Mouse (Mus musculus): ENCODE measurements around the gene Prr23a2.

Prr23a2 gene

GRCm38 (mm10) chr9:98856210-98856609, at the start of gene Prr23a2:
TSS of gene Prr23a2 (plus strand) at chr9:98856494.
- peak; percentile 95 for DNase-seq (ENCODE audit: low read depth, low spot score)

- DNase-seq (ENCODE audit: low read depth, low spot score) = no peak
Observed at GRCm38 (mm10) chr9:98807631-98808030, 48.7 kb upstream of the Prr23a2 start.

- DNase-seq (ENCODE audit: low read depth, low spot score) = peak; percentile 25
Observed at GRCm38 (mm10) chr9:98809526-98809925, 46.8 kb upstream of the Prr23a2 start.

- no peak for DNase-seq (ENCODE audit: low read depth, low spot score)
Observed at GRCm38 (mm10) chr9:98816066-98816465, 40.2 kb upstream of the Prr23a2 start.

DNA sequence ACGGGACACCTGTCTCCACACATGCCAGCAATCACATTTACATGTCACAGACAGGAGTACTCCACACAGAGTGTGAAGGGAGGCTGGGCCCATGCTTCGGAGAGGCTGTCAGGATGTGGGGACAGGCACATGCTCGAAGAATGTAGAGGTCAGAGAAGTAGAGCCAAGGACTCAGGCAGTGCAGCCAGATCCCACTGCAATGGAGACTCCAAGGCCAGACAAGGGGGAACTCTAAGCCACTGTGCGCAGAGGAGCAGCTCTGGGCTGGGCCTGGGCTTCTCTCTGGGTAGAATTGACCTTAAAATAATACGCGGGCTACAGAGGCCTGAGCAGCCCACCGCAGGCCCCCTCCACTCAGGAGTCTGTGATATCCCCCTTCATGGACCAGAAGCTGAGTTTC, 38.7 kb upstream of the Prr23a2 start:
- DNase-seq (ENCODE audit: low read depth, low spot score) = no peak

GRCm38 (mm10) chr9:98818971-98819370, 37.3 kb upstream of the Prr23a2 start:
- DNase-seq (ENCODE audit: low read depth, low spot score) = no peak

DNA sequence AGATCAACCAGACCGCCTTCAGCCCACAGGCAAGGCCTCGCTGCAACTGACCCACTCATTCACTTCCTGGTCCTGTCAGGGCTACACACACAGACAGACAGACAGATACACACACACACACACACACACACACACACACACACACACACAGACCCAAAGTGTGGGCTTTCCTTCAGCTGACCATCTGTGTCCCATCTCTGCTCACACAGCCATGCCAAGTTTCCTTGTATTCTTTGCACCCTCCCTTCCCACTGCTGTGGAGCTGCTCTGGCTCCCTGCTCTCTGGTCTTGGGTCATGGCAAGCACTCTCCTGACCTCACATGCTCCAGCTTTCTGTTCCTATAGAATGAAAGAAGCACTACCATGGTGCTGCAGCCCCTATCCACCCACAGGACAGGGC, 36.8 kb upstream of the Prr23a2 start:
- DNase-seq (ENCODE audit: low read depth, low spot score) = no peak

DNA sequence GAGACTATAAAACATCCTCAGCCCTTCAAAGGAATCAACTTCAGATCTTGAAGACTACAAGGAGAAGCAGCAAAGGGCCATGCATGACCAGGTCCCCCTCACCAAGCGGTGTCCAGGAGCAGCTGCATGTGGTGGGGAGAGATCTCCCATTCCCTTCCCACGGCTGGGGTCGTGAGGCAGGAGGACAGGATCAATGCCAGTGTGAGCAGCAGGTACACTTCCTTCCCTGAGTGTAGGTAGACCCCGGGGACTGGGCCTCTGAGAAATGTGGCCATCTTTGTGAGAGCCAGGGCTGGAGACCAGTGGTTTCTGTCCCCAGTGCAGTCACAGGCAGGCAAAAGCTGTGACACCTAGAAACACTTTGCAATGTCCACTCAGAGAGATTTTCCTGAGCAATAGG, 35.8 kb upstream of the Prr23a2 start:
- no peak for DNase-seq (ENCODE audit: low read depth, low spot score)

DNA sequence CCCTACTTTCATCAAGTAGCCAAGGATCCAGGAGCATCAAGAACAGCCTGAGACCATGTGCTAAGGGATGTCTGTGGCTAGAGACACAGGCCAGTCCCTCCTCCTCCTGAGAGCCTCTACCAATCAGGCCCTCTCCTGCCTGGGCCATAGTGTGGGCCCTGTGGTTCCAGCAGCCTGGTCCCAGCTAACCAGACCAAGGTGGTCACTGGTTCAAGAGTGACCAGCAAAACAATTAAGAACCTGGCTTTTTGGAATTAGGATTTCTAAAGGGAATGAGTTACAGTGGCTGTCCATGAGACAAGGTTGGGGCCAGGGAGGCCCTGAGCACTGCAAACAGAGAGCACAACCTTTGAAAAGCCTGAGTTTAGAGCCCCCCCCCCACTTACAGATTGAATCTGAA, 35.2 kb upstream of the Prr23a2 start:
- no peak for DNase-seq (ENCODE audit: low read depth, low spot score)

- no peak for DNase-seq (ENCODE audit: low read depth, low spot score)
Observed at GRCm38 (mm10) chr9:98823805-98824204, 32.5 kb upstream of the Prr23a2 start.

DNA sequence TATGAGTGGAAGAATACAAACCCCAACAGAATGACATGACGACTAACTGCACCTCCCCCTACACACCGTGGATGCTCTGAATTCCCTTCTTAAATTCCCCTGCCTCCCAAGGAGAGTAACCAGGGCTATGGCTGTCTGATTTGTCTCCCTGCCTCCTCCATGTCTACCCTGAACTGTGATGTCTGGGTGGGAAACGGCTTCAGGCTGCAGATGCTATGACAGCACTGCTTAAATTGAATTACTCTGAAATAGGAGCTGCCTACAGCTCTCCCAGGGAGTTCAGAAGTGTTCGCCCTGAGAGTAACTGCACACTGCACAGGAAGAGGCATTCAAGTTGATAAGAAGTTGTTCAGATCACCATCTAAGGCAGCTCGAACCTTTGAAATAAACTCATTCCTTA, 26.8 kb upstream of the Prr23a2 start:
- no peak for DNase-seq (ENCODE audit: low read depth, low spot score)

- DNase-seq (ENCODE audit: low read depth, low spot score) = no peak
Observed at GRCm38 (mm10) chr9:98837537-98838074, 18.7 kb upstream of the Prr23a2 start.

- peak; percentile 88 for DNase-seq (ENCODE audit: low read depth, low spot score)
Observed at GRCm38 (mm10) chr9:98842117-98842516, 14.2 kb upstream of the Prr23a2 start, which contains the start of gene Prr23a1. TSS of gene Prr23a1 (plus strand) at chr9:98842503.

GRCm38 (mm10) chr9:98863463-98863862, 7.2 kb downstream of the Prr23a2 start:
- DNase-seq (ENCODE audit: low read depth, low spot score) = peak; percentile 82

- DNase-seq (ENCODE audit: low read depth, low spot score) = peak; percentile 92
Observed at GRCm38 (mm10) chr9:98864571-98864970, 8.3 kb downstream of the Prr23a2 start, which contains the start of gene Prr23a3. TSS of gene Prr23a3 (plus strand) at chr9:98864767.

- DNase-seq (ENCODE audit: low read depth, low spot score) = no peak
Observed at GRCm38 (mm10) chr9:98901486-98901885, 45.2 kb downstream of the Prr23a2 start.

- DNase-seq (ENCODE audit: low read depth, low spot score) = no peak
Observed at GRCm38 (mm10) chr9:98902819-98903218, 46.5 kb downstream of the Prr23a2 start, which contains the start of gene 7420426K07Rik. TSS of gene 7420426K07Rik (plus strand) at chr9:98903119.

Measured in ES-CJ7 (cell line).